Mouse (Mus musculus): Measurements from ENCODE around the gene Slc35c1. TPM values are rescaled to one million over a fixed set of nuclear protein-coding genes. Genes with fewer than 3 reads are reported as not detected.

Slc35c1 gene
- 15.4 and 20.1 TPM in 2 replicates for polyA plus RNA-seq (2015; fragmentation: Nextera tagmentation; extraction: Ambion mirVana)

- Histone ChIP-seq H3K27ac (replicated peaks) (peak within 1 kb of the TSS; percentile 77), H3K4me2 (peak within 1 kb of the TSS; percentile 96), H3K27me3 (peaks cover 7% of the 10 kb centered on the region; the same call in 1 of the 2 replicates), H3K9me3 (no peaks in the 10 kb centered on the region), H3K4me3 (peak within 1 kb of the TSS; percentile 91), H3K4me1 (replicated peaks) (peaks cover 48% of the 10 kb centered on the region), H3K9ac (peak within 1 kb of the TSS; percentile 72), H3K36me3 (no peaks in the 10 kb centered on the region)
- 2% methylated on average over 34 of the region's 34 CpGs for WGBS
- ATAC-seq (ENCODE audit: low FRiP score, low read depth), result peak; percentile 46
These were observed at the start of gene Slc35c1 for GRCm38 (mm10) chr2:92459921-92460707. Gene Slc35c1, minus strand, starts transcription at chr2:92460538.

GRCm38 (mm10) chr2:92505291-92505690, 45.0 kb upstream of the Slc35c1 start:
- H3K4me1 ChIP-seq (replicated peaks), result peaks cover 6% of the 10 kb centered on the region
- no peaks in the 10 kb centered on the region for H3K27me3 ChIP-seq
- no peak for ATAC-seq (ENCODE audit: low FRiP score, low read depth)
- H3K27ac ChIP-seq (replicated peaks), result no peak overlapping the region
- WGBS, result 89% methylated on average over 7 of the region's 7 CpGs
- 0 out of 2 replicates have a peak, but pooled peaks cover 5% of the 10 kb centered on the region for H3K9me3 ChIP-seq
- no peaks in the 10 kb centered on the region for H3K36me3 ChIP-seq
- no peak overlapping the region for H3K4me2 ChIP-seq
- H3K4me3 ChIP-seq, result no peak overlapping the region
- H3K9ac ChIP-seq, result no peak overlapping the region

- no peaks in the 10 kb centered on the region for H3K27me3 ChIP-seq
These were observed 43.1 kb upstream of the Slc35c1 start for GRCm38 (mm10) chr2:92503421-92503820.

GRCm38 (mm10) chr2:92499701-92500322, 39.5 kb upstream of the Slc35c1 start:
- ATAC-seq (ENCODE audit: low FRiP score, low read depth), result peak; percentile 85
- peaks cover 36% of the 10 kb centered on the region for H3K4me1 ChIP-seq (replicated peaks)
- no peak overlapping the region for H3K9ac ChIP-seq
- H3K27ac ChIP-seq (replicated peaks), result peak overlapping the region; percentile 57
- no peaks in the 10 kb centered on the region for H3K9me3 ChIP-seq
- no peaks in the 10 kb centered on the region for H3K27me3 ChIP-seq
- H3K4me3 ChIP-seq, result no peak overlapping the region
- WGBS, result 37% methylated on average over 3 of the region's 3 CpGs
- H3K36me3 ChIP-seq, result no peaks in the 10 kb centered on the region
- H3K4me2 ChIP-seq, result no peak overlapping the region

More at GRCm38 (mm10) chr2:92503421-92503820, 43.1 kb upstream of the Slc35c1 start:
- H3K9ac ChIP-seq, result no peak overlapping the region
- no peak for ATAC-seq (ENCODE audit: low FRiP score, low read depth)
- 82% methylated on average over 3 of the region's 3 CpGs for WGBS
- no peaks in the 10 kb centered on the region for H3K36me3 ChIP-seq
- H3K4me1 ChIP-seq (replicated peaks), result peaks cover 17% of the 10 kb centered on the region
- H3K4me3 ChIP-seq, result no peak overlapping the region
- no peak overlapping the region for H3K4me2 ChIP-seq
- no peak overlapping the region for H3K27ac ChIP-seq (replicated peaks)
- no peaks in the 10 kb centered on the region for H3K9me3 ChIP-seq

- H3K4me1 ChIP-seq (replicated peaks), result peaks cover 45% of the 10 kb centered on the region
These were observed 36.8 kb upstream of the Slc35c1 start for GRCm38 (mm10) chr2:92497112-92497511.

GRCm38 (mm10) chr2:92496681-92497080, 36.3 kb upstream of the Slc35c1 start:
- no peak overlapping the region for H3K4me3 ChIP-seq
- H3K27ac ChIP-seq (replicated peaks), result peak overlapping the region; percentile 39
- no peaks in the 10 kb centered on the region for H3K9me3 ChIP-seq
- no peak overlapping the region for H3K9ac ChIP-seq
- H3K4me1 ChIP-seq (replicated peaks), result peaks cover 49% of the 10 kb centered on the region
- no peak for ATAC-seq (ENCODE audit: low FRiP score, low read depth)
- H3K27me3 ChIP-seq, result no peaks in the 10 kb centered on the region
- no peak overlapping the region for H3K4me2 ChIP-seq
- no peaks in the 10 kb centered on the region for H3K36me3 ChIP-seq
- 33% methylated on average over 10 of the region's 10 CpGs for WGBS

More at GRCm38 (mm10) chr2:92497112-92497511, 36.8 kb upstream of the Slc35c1 start:
- Histone ChIP-seq H3K4me2 (no peak overlapping the region), H3K27ac (replicated peaks) (peak overlapping the region; percentile 39), H3K4me3 (no peak overlapping the region), H3K9ac (no peak overlapping the region), H3K36me3 (no peaks in the 10 kb centered on the region), H3K9me3 (no peaks in the 10 kb centered on the region), H3K27me3 (no peaks in the 10 kb centered on the region)
- ATAC-seq (ENCODE audit: low FRiP score, low read depth), result no peak
- 68% methylated on average over 5 of the region's 5 CpGs for WGBS

GRCm38 (mm10) chr2:92494956-92495355, 34.6 kb upstream of the Slc35c1 start:
- H3K27ac ChIP-seq (replicated peaks), result no peak overlapping the region
- H3K9me3 ChIP-seq, result no peaks in the 10 kb centered on the region
- H3K4me3 ChIP-seq, result no peak overlapping the region
- H3K4me2 ChIP-seq, result no peak overlapping the region
- no peaks in the 10 kb centered on the region for H3K36me3 ChIP-seq
- H3K4me1 ChIP-seq (replicated peaks), result peaks cover 43% of the 10 kb centered on the region
- no peaks in the 10 kb centered on the region for H3K27me3 ChIP-seq
- WGBS, result 89% methylated on average over 3 of the region's 3 CpGs
- no peak for ATAC-seq (ENCODE audit: low FRiP score, low read depth)
- no peak overlapping the region for H3K9ac ChIP-seq

- H3K4me1 ChIP-seq (replicated peaks), result peaks cover 38% of the 10 kb centered on the region
- no peaks in the 10 kb centered on the region for H3K27me3 ChIP-seq
- ATAC-seq (ENCODE audit: low FRiP score, low read depth), result no peak
- no peak overlapping the region for H3K4me2 ChIP-seq
- H3K9me3 ChIP-seq, result no peaks in the 10 kb centered on the region
- H3K36me3 ChIP-seq, result no peaks in the 10 kb centered on the region
- H3K27ac ChIP-seq (replicated peaks), result no peak overlapping the region
- H3K9ac ChIP-seq, result no peak overlapping the region
- H3K4me3 ChIP-seq, result no peak overlapping the region
- WGBS, result 46% methylated on average over 8 of the region's 8 CpGs
These were observed 34.1 kb upstream of the Slc35c1 start for GRCm38 (mm10) chr2:92494423-92494822.

GRCm38 (mm10) chr2:92493656-92494390, 33.5 kb upstream of the Slc35c1 start:
- 49% methylated on average over 15 of the region's 15 CpGs for WGBS
- no peak overlapping the region for H3K27ac ChIP-seq (replicated peaks)
- H3K36me3 ChIP-seq, result no peaks in the 10 kb centered on the region
- ATAC-seq (ENCODE audit: low FRiP score, low read depth), result no peak
- no peak overlapping the region for H3K4me3 ChIP-seq
- no peaks in the 10 kb centered on the region for H3K27me3 ChIP-seq
- H3K9me3 ChIP-seq, result no peaks in the 10 kb centered on the region
- H3K4me1 ChIP-seq (replicated peaks), result peaks cover 35% of the 10 kb centered on the region
- H3K4me2 ChIP-seq, result no peak overlapping the region
- no peak overlapping the region for H3K9ac ChIP-seq

GRCm38 (mm10) chr2:92491950-92492501, 31.7 kb upstream of the Slc35c1 start:
- 52% methylated on average over 12 of the region's 12 CpGs for WGBS
- H3K36me3 ChIP-seq, result no peaks in the 10 kb centered on the region
- H3K9ac ChIP-seq, result no peak overlapping the region
- H3K9me3 ChIP-seq, result no peaks in the 10 kb centered on the region
- ATAC-seq (ENCODE audit: low FRiP score, low read depth), result 0 out of 2 replicates have a peak, but pooled peaks have one; percentile 6
- peaks cover 33% of the 10 kb centered on the region for H3K4me1 ChIP-seq (replicated peaks)
- H3K4me3 ChIP-seq, result no peak overlapping the region
- no peak overlapping the region for H3K4me2 ChIP-seq
- no peaks in the 10 kb centered on the region for H3K27me3 ChIP-seq
- H3K27ac ChIP-seq (replicated peaks), result no peak overlapping the region

- Histone ChIP-seq H3K9ac (no peak overlapping the region), H3K4me2 (no peak overlapping the region), H3K9me3 (no peaks in the 10 kb centered on the region), H3K27ac (replicated peaks) (no peak overlapping the region), H3K27me3 (no peaks in the 10 kb centered on the region), H3K36me3 (no peaks in the 10 kb centered on the region), H3K4me1 (replicated peaks) (peaks cover 26% of the 10 kb centered on the region), H3K4me3 (no peak overlapping the region)
- ATAC-seq (ENCODE audit: low FRiP score, low read depth), result no peak
- 78% methylated on average over 10 of the region's 10 CpGs for WGBS
These were observed 30.2 kb upstream of the Slc35c1 start for GRCm38 (mm10) chr2:92490541-92490940.
